ENCODE assay signal across 9 mouse cellular contexts in the genomic region with DNA sequence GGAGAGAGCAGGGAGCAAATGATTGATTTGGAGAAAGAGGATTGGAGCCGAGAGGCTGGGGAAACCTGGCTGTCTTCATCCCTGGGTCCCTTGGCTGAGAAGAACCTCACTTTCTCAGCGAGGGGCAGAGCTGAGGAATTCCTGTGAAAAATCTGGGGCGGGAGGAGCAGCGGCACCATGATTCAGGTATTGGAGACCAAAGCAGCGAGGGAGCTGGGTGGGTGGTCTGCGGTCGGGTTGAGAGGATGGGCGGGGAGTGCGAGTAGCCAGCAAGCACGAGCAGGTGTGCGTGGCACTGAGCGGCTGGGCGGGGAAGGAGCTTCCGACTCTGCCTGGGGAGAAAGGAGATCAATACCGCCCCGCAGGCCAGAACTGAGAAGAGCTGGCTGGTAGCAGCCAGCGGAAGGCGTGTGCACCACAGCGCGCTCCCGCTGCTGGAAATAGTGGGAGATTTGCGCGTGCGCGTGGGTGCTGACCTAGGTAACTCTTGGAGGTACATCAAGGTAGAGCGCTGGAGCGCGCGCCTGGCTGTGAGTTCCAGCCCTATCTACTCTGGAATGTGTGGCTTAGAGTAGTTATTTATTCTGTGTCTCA. TPM values are rescaled to one million over a fixed set of nuclear protein-coding genes. Genes with fewer than 3 reads are reported as not detected.
DNase-seq lines count a peak whose midpoint lies in the region; ATAC-seq lines count a peak whose summit lies in the region.
"Had no signal": no experiment of that assay in that cellular context is flagged by ENCODE, and none has a peak within 500 bp of the region (broad histone marks: within the 10 kb centered on the region; RNA-seq: fewer than 3 reads in every experiment).

No protein-coding gene starts in this region.

- no peaks in the 10 kb centered on the region for H3K9me3 ChIP-seq in hindbrain, embryonic 14.5 days (ENCODE audit: control insufficient read depth, low read length)
- H3K9me3 ChIP-seq in midbrain, embryonic 12.5 days = no peaks in the 10 kb centered on the region

- peak overlapping the region; percentile 98 for H3K27ac ChIP-seq in hindbrain, embryonic 14.5 days
- peak overlapping the region; percentile 84 for H3K27ac ChIP-seq in midbrain, embryonic 12.5 days (replicated peaks)

- H3K4me1 ChIP-seq in hindbrain, embryonic 14.5 days (replicated peaks; ENCODE audit: control insufficient read depth, insufficient read depth, low read length) = peaks cover 18% of the 10 kb centered on the region
- H3K4me1 ChIP-seq in midbrain, embryonic 12.5 days = peaks cover 19% of the 10 kb centered on the region

- H3K9ac ChIP-seq in hindbrain, embryonic 14.5 days = peak overlapping the region; percentile 97
- H3K9ac ChIP-seq in midbrain, embryonic 12.5 days (replicated peaks) = peak overlapping the region; percentile 48

- H3K4me2 ChIP-seq in hindbrain, embryonic 14.5 days (replicated peaks) = peak overlapping the region; percentile 76
- peak overlapping the region; percentile 83 for H3K4me2 ChIP-seq in midbrain, embryonic 12.5 days (replicated peaks)

- peak; percentile 69 for ATAC-seq in activated CD4-positive, CD25-positive, alpha-beta regulatory T cell, adult 4 months
- ATAC-seq in hindbrain, embryonic 14.5 days (ENCODE audit: low FRiP score) = peak; percentile 86
- peak; percentile 87 for ATAC-seq in midbrain, embryonic 12.5 days (ENCODE audit: low FRiP score, low read depth)

- H3K4me3 ChIP-seq in hindbrain, embryonic 14.5 days (replicated peaks; ENCODE audit: low read length) = peak overlapping the region; percentile 59
- H3K4me3 ChIP-seq in midbrain, embryonic 12.5 days = peak overlapping the region; percentile 54
- H3K4me3 ChIP-seq: erythroblast, embryonic 14.5 days had no signal

- DNase-seq in CD4-positive, CD25-positive, alpha-beta regulatory T cell, adult 2 months (ENCODE audit: low read depth, low spot score) = peak; percentile 69
- DNase-seq in embryo, embryonic 9.5 days (ENCODE audit: extremely low spot score) = peak; percentile 52
- DNase-seq in hindbrain, embryonic 14.5 days (ENCODE audit: low spot score) = peak; percentile 80
- peak; percentile 74 to 81 for DNase-seq in left cerebral cortex, adult 18-20 months (ENCODE audit: low spot score in 2 of 2)
- peak; percentile 78 for DNase-seq in telencephalon, adult 2 months (ENCODE audit: low read depth, low spot score)
- no peak for DNase-seq in ovary, postnatal 10 days (ENCODE audit: low spot score)

- H3K27me3 ChIP-seq in hindbrain, embryonic 14.5 days (ENCODE audit: control insufficient read depth, insufficient read depth, low read length) = no peaks in the 10 kb centered on the region; the same call in 1 of the 2 replicates
- H3K27me3 ChIP-seq in midbrain, embryonic 12.5 days = peaks cover 37% of the 10 kb centered on the region

- H3K36me3 ChIP-seq in hindbrain, embryonic 14.5 days (replicated peaks; ENCODE audit: control insufficient read depth, insufficient read depth) = no peaks in the 10 kb centered on the region
- H3K36me3 ChIP-seq in midbrain, embryonic 12.5 days = no peaks in the 10 kb centered on the region

- 1% methylated on average over 29 of the region's 29 CpGs for WGBS in hindbrain, embryonic 14.5 days
- under 1% methylated on average over 29 of the region's 29 CpGs for WGBS in midbrain, embryonic 12.5 days

RNA-seq across cellular contexts. Expression of a gene that starts 1.7 kb away (rescaled TPM):
- polyA plus RNA-seq in activated CD4-positive, CD25-positive, alpha-beta regulatory T cell, adult 4 months (2017; shearing (Covaris generic)) = not detected
- polyA plus RNA-seq in hindbrain, embryonic 14.5 days (2014; fragmentation: Nextera tagmentation; extraction: Ambion mirVana) = 137 and 150 TPM in 2 replicates
- 100 to 1,000 TPM; 106 to 122 TPM for total RNA-seq in left cerebral cortex, adult 18-20 months (2021)
- 22.2 and 30.4 TPM in 2 replicates for polyA plus RNA-seq in midbrain, embryonic 12.5 days (2016; fragmentation: Nextera tagmentation; extraction: Ambion mirVana)

Comparison
In these comparisons a context has a peak if more than half of its experiments do, and no peak if none do; other contexts are left out.
1. RNA of a gene that starts 1.7 kb away (polyA plus RNA-seq): 137 to 150 TPM in hindbrain, embryonic 14.5 days and 22.2 to 30.4 TPM in midbrain, embryonic 12.5 days; not detected in activated CD4-positive, CD25-positive, alpha-beta regulatory T cell, adult 4 months; every median in the first group is over 10 times any median in the second.
2. Peak in every context shown above with its lines, with median percentiles within 50 percentile points of each other: ATAC-seq.